Mouse (Mus musculus): ENCODE measurements around the gene Rbm18. TPM values are rescaled to one million over a fixed set of nuclear protein-coding genes. Genes with fewer than 3 reads are reported as not detected.

The Rbm18 gene
- polyA plus RNA-seq, 2 experiments: 46.7 to 69.7 TPM

DNA sequence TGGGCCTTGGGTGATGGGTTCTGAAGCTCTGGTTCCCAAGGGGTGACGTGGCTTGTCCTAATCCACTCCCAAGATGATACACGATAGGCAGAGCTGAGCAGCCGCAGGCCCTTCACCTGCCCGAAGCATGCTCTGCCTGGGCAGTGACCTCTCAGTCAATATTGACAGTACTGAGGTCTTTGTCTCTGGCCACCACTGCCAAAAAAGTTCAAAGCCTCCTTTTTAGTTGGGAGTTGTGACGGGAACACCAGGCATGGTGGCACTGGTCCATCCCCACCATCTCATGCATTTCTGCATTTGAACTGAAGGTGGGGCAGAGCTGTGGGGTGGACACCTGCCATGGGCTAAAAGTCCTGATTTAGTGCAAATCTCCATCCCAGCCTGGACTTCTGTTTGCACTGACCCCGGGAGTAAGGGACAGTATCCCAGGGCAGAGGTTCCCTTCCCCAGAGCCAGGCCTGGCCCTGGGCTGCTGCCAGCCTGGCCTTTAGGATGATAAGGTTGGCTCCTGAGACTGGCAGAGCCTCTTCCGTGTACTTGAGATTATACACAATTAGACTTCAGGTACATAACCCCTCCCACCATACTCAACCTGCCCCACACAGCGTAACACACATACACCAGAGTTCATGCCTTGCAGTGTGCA is 64.8 kb downstream of the Rbm18 start:
- ATAC-seq (ENCODE audit: low FRiP score, low read depth): no peak
- H3K9me3 ChIP-seq (ENCODE audit: control insufficient read depth, low read length): no peaks in the 10 kb centered on the region
- no peak overlapping the region for H3K4me3 ChIP-seq (replicated peaks; ENCODE audit: low read length)
- no peak overlapping the region for H3K27ac ChIP-seq (replicated peaks; ENCODE audit: low read depth, low read length)
- no peaks in the 10 kb centered on the region for H3K36me3 ChIP-seq (ENCODE audit: control insufficient read depth, insufficient read depth, low read length)
- DNase-seq (ENCODE audit: low spot score): no peak
- no peak overlapping the region for H3K9ac ChIP-seq (ENCODE audit: low read depth, low read length, severe bottlenecking)
- 81% methylated on average over 8 of the region's 8 CpGs for WGBS
- no peak overlapping the region for H3K4me2 ChIP-seq (replicated peaks; ENCODE audit: low read depth, low read length, severe bottlenecking)
- H3K27me3 ChIP-seq (ENCODE audit: control insufficient read depth, insufficient read depth, low read length): no peaks in the 10 kb centered on the region
- no peaks in the 10 kb centered on the region for H3K4me1 ChIP-seq (ENCODE audit: control insufficient read depth, insufficient read depth, low read length)
- TF ChIP-seq POLR2A (IDR thresholded peaks at IDR 0.05; ENCODE audit: borderline replicate concordance, extremely low read depth, insufficient read depth, insufficient read length): no peak

DNA sequence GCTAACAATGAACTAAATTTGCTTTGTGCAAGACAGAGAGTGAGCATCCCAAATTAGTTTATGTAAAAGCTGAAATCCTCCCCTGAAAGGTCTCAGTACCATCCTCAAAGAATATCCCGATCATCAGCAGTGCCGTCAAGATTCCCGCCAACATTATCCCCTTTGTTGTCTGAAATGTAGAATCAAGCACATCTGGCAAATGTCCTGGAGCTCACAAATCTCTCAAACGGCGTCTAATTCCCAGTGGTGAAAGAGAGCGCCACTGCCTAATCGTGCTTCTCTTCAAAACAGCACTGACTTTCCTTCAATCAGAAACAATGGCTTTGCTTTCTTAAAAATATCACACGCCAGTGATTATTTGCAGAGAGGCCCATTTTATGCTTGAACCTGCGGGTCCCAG is 69.4 kb downstream of the Rbm18 start:
- WGBS: 50% methylated on average over 9 of the region's 9 CpGs
- Histone ChIP-seq H3K4me1 (ENCODE audit: control insufficient read depth, insufficient read depth, low read length) (no peaks in the 10 kb centered on the region), H3K27me3 (ENCODE audit: control insufficient read depth, insufficient read depth, low read length) (no peaks in the 10 kb centered on the region), H3K9me3 (ENCODE audit: control insufficient read depth, low read length) (no peaks in the 10 kb centered on the region), H3K36me3 (ENCODE audit: control insufficient read depth, insufficient read depth, low read length) (no peaks in the 10 kb centered on the region), H3K4me3 (replicated peaks; ENCODE audit: low read length) (no peak overlapping the region), H3K9ac (ENCODE audit: low read depth, low read length, severe bottlenecking) (no peak overlapping the region), H3K27ac (replicated peaks; ENCODE audit: low read depth, low read length) (no peak overlapping the region), H3K4me2 (replicated peaks; ENCODE audit: low read depth, low read length, severe bottlenecking) (no peak overlapping the region)
- DNase-seq (ENCODE audit: low spot score) (no peak), ATAC-seq (ENCODE audit: low FRiP score, low read depth) (no peak)
- no peak for TF ChIP-seq POLR2A (IDR thresholded peaks at IDR 0.05; ENCODE audit: borderline replicate concordance, extremely low read depth, insufficient read depth, insufficient read length)

Other genes starting within 250 kb of the Rbm18 start
- 2.5 and 2.8 TPM in 2 replicates for gene Ttll11, start 156.9 kb downstream of the Rbm18 start, polyA plus RNA-seq (2012; rRNA removed)
- 1.2 and 1.7 TPM in 2 replicates for gene Ttll11, start 156.9 kb downstream of the Rbm18 start, polyA plus RNA-seq (2014; fragmentation: Nextera tagmentation; extraction: Ambion mirVana)
- 83.0 and 103 TPM in 2 replicates for gene Ndufa8, start 87.4 kb downstream of the Rbm18 start, polyA plus RNA-seq (2012; rRNA removed)
- 218 and 221 TPM in 2 replicates for gene Ndufa8, start 87.4 kb downstream of the Rbm18 start, polyA plus RNA-seq (2014; fragmentation: Nextera tagmentation; extraction: Ambion mirVana)
- gene Morn5, start 87.3 kb downstream of the Rbm18 start, polyA plus RNA-seq (2012; rRNA removed): 0.19 and 0.46 TPM in 2 replicates
- not detected in 2 replicates for gene Morn5, start 87.3 kb downstream of the Rbm18 start, polyA plus RNA-seq (2014; fragmentation: Nextera tagmentation; extraction: Ambion mirVana)
- 2.0 and 2.2 TPM in 2 replicates for gene Lhx6, start 31.4 kb downstream of the Rbm18 start, polyA plus RNA-seq (2012; rRNA removed)
- gene Lhx6, start 31.4 kb downstream of the Rbm18 start, polyA plus RNA-seq (2014; fragmentation: Nextera tagmentation; extraction: Ambion mirVana): 1.2 and 1.3 TPM in 2 replicates
- gene Mrrf, start 384 bp downstream of the Rbm18 start, polyA plus RNA-seq (2012; rRNA removed): 21.1 and 31.0 TPM in 2 replicates
- gene Mrrf, start 384 bp downstream of the Rbm18 start, polyA plus RNA-seq (2014; fragmentation: Nextera tagmentation; extraction: Ambion mirVana): 30.4 and 33.0 TPM in 2 replicates
- 10.7 and 11.9 TPM in 2 replicates for gene Ptgs1, start 93.7 kb upstream of the Rbm18 start, polyA plus RNA-seq (2012; rRNA removed)
- gene Ptgs1, start 93.7 kb upstream of the Rbm18 start, polyA plus RNA-seq (2014; fragmentation: Nextera tagmentation; extraction: Ambion mirVana): 14.4 and 15.0 TPM in 2 replicates
- not detected in 2 replicates for gene Olfr338, start 236.7 kb upstream of the Rbm18 start, polyA plus RNA-seq (2012; rRNA removed)
- gene Olfr338, start 236.7 kb upstream of the Rbm18 start, polyA plus RNA-seq (2014; fragmentation: Nextera tagmentation; extraction: Ambion mirVana): not detected in 2 replicates

Measured in limb, embryonic 14.5 days (tissue).